Mouse (Mus musculus) cortical plate, adult 2 months (tissue): Measurements from ENCODE around the gene Sap18b. TPM values are rescaled to one million over a fixed set of nuclear protein-coding genes. Genes with fewer than 3 reads are reported as not detected.

ENCODE experiments used
- H3K27ac ChIP-seq: fragments of 200-500 bp; 2 replicates; pipeline ENCODE4 v1.5.1; 2012; ENCODE audit warnings: low read length, control low read depth, inconsistent platforms; ENCODE audit not compliant: insufficient read depth
- H3K4me1 ChIP-seq: fragments of 200-500 bp; 2 replicates; pipeline ENCODE4 v1.6.1; 2011; ENCODE audit warnings: low read length; ENCODE audit not compliant: control insufficient read depth, insufficient read depth
- H3K4me3 ChIP-seq: fragments of 200-500 bp; 2 replicates; pipeline ENCODE4 v1.5.1; 2011; ENCODE audit warnings: mild to moderate bottlenecking, low read length, control low read depth; ENCODE audit not compliant: insufficient read depth
- CTCF ChIP-seq: fragments of 200-500 bp; IDR thresholded peaks from 2 replicates; pipeline ENCODE4 v1.5.1; 2011; ENCODE audit warnings: mild to moderate bottlenecking, control low read depth, low read length; ENCODE audit not compliant: insufficient read depth; ENCODE audit errors: extremely low read depth
- POLR2A ChIP-seq: fragments of 200-500 bp; IDR thresholded peaks from 2 replicates; pipeline ENCODE4 v1.6.1; 2011; ENCODE audit warnings: mild to moderate bottlenecking, low read length, control low read depth; ENCODE audit not compliant: insufficient read depth; ENCODE audit errors: extremely low read depth
- polyA plus RNA-seq: library from polyadenylated mRNA; depleted of rRNA; stranded (reverse); fragments of >200 nt; gene quantifications from 2 replicates; pipeline ENCODE4 v1.2.3, GENCODE M21; 2012; rRNA removed

Sap18b gene
- polyA plus RNA-seq, 1 experiment: 68.0 TPM

GRCm38 (mm10) chr8:95871690-95872089, 46.5 kb downstream of the Sap18b start:
- Histone ChIP-seq H3K4me1 (no peaks in the 10 kb centered on the region), H3K4me3 (no peak overlapping the region), H3K27ac (no peak overlapping the region)
- TF ChIP-seq POLR2A (no peak), CTCF (no peak)

GRCm38 (mm10) chr8:95875270-95875669, 50.1 kb downstream of the Sap18b start:
- TF ChIP-seq POLR2A (no peak), CTCF (no peak)
- H3K4me1 ChIP-seq: peaks cover 2% of the 10 kb centered on the region; the same call in 1 of the 2 replicates
- H3K4me3 ChIP-seq: no peak overlapping the region
- no peak overlapping the region for H3K27ac ChIP-seq

Other genes with a start within 250 kb of the Sap18b start
- gene Prss54, start 249.0 kb upstream of the Sap18b start, polyA plus RNA-seq: 0.19 TPM in 2 replicates
- 1.6 and 1.8 TPM in 2 replicates for gene Gins3, start 191.9 kb upstream of the Sap18b start, polyA plus RNA-seq
- gene Ndrg4, start 148.4 kb upstream of the Sap18b start, polyA plus RNA-seq: 1,920 and 1,995 TPM in 2 replicates
- 22.9 and 29.1 TPM in 2 replicates for gene Setd6, start 109.5 kb upstream of the Sap18b start, polyA plus RNA-seq
- 51.3 and 54.7 TPM in 2 replicates for gene Cnot1, start 17.9 kb upstream of the Sap18b start, polyA plus RNA-seq
- gene Slc38a7, start 28.2 kb downstream of the Sap18b start, polyA plus RNA-seq: 29.5 and 30.1 TPM in 2 replicates
- 217 and 230 TPM in 2 replicates for gene Got2, start 63.2 kb downstream of the Sap18b start, polyA plus RNA-seq